Mouse (Mus musculus) cerebellum, postnatal 14 days (tissue): ENCODE results near the gene Senp8.

Source experiments
- DNase-seq, 2 experiments: peaks; one replicate each; pipeline ENCODE4 v3.0.0; 2021; ENCODE audit warnings: mixed read lengths in 2 of 2

Gene Senp8

DNA sequence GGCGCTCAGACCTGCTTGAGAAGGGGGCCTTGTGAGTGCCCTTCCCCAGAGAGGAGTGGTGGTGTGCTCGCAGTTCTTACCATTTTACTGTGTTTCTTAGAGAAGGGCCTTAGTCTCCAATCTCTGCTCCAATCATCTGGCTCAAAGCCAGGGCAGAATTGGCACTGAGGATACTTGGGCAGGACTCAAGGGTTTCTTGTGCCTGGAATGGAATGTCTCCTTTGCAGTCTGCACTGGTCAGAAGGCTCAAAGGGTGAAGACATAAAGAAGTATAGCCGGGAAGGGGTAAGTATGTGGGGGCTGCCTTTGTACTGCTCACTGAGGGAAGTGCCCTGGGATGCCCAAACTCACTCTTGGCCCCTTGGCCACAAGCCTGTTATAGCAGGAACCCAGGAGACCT is 41.3 kb downstream of the Senp8 start:
- peak; percentile 48 to 68 for DNase-seq

DNA sequence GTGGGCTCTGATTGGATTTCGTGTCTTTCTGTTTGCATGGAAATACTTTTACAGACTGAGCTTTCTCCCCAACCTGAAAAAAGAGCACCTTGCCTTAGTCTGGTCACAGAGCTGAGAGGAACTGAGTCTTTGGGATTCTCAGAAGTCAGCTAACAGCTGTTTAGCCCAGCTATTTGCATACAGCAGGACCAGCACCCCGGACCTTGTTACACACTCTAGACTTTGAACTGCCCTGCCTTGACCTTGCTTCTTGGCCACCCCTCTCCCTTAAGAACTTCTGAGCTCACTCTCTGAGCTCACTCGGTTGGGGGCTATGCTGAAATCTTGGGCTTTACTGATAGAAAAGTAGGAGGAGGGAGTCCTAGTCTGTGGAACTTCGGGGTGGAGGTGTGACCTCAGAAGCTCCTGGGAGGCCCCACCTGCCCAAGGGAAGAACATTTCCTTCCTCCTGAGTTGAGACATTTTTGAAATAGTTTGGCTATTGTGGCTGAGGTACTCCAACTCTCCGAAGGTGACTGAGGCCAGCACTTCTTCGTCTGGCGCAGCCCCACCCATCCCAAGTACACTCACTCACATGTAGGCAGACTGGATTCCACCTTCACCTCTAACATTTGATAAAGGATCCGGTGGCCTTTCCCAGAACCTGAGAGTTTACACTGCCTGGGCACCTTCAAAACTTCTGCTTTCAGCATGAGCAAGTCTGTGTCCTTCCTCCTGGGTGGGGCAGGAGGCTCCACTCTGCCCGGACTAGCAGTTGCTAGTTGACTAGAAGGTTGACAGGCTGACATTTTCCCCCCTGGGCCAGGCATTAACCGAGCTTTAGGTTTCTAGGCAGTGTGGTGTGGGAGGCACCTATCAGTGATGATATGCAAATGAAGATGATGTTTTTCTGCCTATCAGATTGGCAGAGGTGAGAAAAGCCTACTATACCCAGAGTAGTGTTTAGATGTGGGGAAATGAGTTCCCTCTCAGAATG is 43.4 kb downstream of the Senp8 start:
- DNase-seq = no peak

DNA sequence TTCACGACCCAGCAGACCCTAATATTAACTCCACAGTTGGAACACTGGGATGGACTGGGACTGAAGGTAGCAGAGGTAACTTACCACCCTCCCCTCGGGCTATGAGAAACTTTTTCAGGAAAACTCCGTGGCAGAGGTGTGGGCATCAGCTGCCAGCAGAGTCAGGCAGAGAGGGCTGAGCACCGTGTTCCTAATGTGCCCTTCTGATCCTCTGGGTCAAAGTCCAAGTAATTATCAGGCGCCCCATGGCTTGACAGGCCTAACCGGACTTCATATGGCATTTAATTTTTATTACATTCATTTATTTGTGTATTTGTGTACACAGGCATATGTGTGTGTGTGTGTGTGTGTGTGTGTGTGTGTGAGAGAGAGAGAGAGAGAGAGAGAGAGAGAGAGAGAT is 47.4 kb downstream of the Senp8 start:
- no peak for DNase-seq

DNA sequence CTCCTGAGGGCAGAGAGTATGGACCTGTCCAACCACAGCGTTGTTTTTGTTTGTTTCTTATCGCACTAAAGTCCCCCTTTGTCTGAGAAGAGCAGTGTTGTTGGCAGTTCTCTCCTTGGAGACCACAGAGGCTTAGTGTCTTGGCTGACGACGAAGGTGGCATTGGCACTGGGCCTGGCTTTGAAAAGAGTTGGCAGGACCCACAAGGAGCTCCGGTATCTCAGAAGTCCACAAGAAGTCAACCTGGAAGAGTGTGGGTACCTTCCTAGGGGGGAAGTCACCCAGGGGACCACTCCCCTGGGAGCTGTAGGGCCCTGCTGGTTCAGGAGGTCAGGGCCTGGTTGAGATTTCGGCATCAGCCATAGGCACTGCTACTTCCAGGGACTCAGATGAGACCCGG is 49.4 kb downstream of the Senp8 start:
- DNase-seq = peak; percentile 29 to 43

DNA sequence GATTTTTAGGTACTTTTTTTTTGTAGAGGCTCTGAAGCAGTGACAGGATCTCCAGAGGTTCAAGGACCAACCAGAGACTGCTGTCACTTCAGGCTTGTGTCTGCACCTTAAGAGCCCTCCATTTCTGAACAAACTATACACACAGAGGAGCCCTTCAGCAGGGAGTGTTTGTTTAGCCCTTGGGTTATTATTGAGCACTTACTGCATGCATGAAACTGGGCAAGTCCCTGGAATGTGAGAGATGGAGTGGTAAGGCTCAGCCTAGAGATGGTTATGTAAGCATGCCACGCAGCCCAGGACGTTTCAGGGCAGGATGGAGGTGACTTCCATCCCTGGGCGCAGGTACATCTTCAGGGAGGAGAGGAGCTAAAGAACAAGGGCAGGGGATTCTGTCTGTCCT is 54.1 kb downstream of the Senp8 start:
- no peak for DNase-seq

DNA sequence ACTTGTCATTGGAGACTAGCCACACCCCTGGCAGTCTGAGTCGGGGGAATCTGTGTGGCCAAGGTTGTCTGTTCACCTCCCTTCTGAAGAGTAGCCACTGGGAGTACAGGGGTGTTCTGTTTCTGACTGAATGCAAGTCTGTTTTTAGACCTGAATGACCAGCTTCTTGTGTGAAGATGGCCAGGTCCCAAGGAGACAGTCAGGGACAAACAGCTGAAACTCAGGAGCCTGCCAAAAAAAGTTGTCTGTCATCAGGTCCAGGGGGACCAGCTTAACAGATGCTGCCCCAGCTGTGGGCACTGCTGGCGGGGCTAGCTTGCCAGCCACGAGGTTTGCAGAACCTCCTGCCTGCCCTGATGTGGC is 55.1 kb downstream of the Senp8 start:
- DNase-seq = no peak

DNA sequence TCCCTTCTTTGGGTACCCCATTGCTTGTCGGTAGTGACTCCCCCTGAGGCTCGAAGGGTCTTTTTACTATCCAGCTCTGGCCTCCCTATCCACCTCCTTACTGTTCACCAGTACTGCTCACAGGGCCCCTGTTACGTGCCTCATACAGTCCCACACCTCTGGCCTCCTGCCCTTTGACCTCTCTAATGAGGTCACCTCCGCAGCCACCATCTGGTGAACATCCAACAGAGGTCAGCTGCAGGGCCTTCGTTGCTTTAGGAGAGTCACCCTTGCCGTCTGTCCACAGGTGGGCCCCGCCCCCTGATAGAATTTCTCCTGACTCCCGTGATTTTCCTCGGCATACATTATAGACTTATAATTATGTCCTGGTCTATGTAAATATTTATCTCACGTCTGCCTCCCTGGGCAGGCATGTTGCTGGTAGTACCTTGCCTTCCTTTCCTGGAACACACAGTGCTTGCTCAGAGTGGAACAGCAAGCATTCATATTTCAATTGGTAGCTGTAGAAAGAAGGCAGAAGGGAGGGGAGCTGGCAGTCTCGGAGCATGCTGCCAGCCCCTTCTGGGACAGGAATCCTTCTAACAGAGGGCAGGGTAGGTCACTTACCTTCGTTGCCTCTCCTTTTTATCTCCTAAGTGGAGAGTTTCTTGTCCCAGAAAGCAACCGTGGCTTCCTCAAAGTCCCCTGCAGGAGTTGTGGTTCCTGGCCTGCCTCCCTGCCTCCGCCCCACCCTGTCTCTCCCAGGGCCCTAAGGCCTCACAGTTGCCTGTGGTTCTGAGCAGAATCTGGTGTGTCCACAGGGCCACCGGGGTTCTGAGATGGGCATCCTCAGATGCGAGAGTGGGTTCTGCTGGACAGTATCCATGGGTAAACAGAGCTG is 55.7 kb downstream of the Senp8 start:
- no peak for DNase-seq

DNA sequence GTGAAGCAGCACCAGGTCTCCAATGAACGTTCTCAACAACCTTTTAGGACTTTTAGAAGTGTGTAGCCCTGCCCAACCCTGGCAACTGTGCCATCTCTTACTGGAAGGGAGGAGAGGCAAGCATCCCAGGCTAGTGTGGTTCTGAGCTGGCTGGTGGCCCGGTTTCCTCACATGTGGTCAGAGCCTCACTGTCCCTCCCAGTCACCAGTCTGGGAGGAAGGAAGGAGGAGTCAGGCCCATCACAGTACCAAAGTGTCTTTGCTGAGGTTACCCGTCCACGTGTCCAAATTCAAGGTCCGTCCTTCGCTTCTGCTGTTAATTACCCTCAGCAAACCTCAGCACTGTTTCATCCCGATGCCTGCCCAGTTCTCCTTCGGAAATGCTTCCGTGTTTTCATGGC is 58.4 kb downstream of the Senp8 start:
- DNase-seq = peak; percentile 69 to 78

DNA sequence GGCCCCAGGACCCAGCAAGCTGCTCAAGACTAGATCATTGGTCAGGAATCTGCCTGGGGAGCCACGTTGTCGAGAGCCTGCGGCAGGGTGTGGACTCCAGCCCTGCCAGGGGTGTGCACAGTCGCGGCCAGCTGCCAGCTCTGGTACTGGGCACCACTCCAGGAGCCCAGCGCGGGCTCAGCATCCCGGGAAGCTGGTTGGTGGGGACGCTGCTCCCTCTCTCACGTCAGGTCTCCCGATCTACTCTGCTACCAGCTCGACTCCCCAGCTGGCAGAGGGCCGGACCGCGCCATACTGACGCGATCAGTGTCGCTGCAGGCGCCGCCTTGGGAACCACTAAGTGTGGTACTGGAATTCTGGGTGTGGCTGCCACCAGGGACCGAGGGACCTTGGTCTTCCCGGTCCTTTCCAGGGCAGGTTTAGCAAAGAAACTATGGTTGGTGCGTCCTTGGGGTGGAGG is 58.8 kb downstream of the Senp8 start:
- DNase-seq = peak; percentile 72 to 83

DNA sequence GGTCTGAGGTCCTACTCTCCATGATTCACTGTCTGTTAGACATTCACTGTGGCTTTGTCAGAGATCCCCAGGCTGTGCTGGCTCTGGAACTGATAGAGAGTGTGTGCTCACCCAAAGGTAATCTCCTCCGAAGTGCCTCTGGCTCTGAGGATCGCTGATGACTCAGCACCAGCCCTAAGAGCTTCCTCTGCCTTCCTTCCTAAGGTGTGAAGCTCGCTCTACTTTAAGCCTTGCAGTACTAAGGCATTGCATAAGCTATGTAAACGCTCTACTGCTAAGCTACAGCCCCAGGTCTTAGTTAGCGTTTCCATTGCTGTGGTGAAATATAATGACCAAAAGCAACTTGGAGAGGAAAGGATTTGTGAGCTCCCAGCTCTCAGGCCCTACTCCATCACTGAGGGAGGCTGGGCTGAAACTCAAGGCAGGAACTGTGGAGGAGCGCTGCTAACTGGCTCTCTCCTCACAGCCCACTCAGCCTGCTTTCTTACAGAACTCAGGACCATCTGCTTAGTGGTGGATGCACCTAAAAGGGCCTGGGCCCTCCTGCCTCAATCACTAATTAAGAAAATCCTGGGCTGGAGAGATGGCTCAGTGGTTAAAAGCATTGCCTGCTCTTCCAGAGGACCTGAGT is 63.0 kb downstream of the Senp8 start:
- no peak for DNase-seq
